Mouse (Mus musculus): ENCODE results near the gene Dmbx1.
A peak's percentile ranks its signal among the peaks of the same experiment; 100 is the strongest.

Gene Dmbx1

DNA sequence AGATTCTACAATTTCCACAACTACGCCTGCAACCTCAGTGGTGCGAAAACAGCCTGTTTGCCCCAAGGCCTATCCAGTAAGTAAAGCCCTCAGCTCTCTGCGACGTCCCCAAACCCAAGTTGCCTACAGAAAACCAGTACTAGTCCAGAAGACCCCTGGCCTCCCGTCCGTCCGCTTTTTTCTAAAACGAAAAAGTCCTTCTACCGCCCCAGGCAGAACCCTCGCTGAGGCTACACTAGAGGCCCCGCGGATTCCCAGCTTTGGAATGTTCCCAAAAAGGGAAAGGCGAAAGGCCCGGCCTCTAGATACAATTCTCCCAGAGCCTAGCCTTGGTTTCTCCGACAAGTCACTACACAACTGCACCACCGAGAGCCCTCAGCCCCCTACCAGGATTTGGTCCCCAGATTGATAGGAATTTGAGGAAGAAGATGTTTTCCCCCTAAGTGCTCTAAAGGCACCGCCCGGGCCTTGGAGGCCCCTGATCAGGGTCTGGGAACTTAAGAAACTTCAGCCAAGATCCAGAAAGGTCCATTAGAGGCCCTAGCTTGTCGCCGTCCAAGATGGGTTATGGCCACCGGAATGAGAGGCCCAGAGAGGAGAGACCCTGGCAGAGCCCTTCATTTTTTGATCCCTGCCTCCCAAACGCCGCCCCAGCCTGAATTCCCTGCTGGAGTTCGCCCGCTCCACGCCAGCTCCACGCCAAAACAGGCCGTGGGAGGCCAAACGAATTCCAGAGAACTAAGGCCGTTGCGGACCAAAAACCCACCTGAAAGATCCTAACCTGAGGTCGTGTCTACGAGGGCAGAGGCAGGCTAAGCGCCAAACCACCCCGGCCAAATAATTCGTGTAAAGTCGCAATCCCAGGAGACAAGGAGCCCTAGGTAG is 1.2 kb downstream of the Dmbx1 start:
- peak; percentile 18 for DNase-seq

GRCm38 (mm10) chr4:115937061-115937976 is 2.4 kb downstream of the Dmbx1 start:
- no peak for DNase-seq

DNA sequence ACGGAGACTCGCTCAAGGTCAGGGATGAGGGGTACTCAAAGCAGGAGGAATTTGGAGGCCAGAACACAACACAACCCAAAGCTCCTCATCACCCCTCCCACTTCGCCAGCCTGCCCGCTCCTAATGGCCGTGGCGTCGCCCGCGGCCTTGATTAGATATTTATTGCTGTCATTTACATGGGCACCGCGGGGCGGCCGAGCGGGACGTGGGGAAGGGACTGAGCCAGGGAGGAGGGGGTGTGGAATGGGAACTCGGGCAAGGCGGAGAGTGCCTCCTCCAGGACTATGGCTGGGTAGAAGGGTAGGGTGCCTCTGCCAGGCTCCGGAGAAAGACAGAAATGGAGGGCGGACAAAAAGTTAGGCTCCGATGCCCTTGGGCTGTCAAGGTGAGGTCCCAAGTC is 3.1 kb downstream of the Dmbx1 start:
- DNase-seq, result no peak

GRCm38 (mm10) chr4:115935835-115936581 is 3.7 kb downstream of the Dmbx1 start:
- DNase-seq, result no peak

- no peak for DNase-seq
Measured at GRCm38 (mm10) chr4:115931556-115932088, 8.1 kb downstream of the Dmbx1 start.

GRCm38 (mm10) chr4:115927637-115928036 is 12.1 kb downstream of the Dmbx1 start:
- DNase-seq, result no peak

DNA sequence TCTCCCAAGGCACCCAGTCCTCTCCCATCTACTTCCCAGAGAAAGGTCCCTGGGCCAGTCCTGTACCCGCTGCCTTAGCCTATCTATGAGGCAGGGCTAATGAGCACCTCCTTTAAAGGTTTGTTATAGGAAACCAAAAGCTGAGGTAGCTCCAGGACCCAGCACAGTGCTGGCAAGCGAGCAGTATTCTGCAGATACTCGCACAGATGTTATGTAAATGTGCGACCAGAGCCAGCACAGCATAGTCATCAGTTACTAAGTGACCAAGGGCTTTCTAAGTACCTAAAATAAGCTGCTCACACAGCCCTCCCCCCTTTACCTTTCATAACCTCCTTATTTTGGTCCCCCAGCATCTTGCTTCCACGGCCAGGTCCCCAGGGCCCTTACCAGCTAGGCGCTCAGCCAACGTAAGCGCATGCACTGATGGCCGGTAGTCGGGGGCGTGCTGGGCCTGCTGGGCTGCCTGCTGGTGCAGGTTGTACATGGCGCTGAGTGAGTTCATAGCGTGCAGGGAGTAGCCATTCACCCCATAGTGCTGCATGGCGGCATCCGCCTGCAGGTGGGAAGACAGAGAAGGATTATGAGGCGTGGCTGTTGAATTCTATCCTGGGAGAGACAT is 16.4 kb downstream of the Dmbx1 start:
- no peak for DNase-seq

DNA sequence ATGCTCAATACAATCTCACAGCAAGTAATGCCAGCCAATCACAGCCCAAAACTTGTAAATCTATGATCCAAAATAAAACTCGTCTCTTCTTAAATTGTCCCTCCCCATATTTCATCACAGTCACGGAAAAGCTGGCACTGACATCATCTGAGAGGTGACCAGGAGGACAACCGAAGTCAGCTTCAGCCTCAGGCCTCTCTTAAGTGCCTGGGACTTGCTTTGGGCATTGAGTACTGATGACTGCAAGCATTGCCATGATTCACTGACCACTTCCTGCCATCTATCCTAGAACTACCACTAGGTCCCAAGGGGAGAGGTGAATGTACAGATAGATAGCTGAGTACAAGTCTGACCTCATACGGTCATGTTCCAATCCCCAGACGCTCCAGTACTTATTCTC is 17.0 kb downstream of the Dmbx1 start:
- no peak for DNase-seq

GRCm38 (mm10) chr4:115919911-115920310 is 19.8 kb downstream of the Dmbx1 start:
- DNase-seq, result no peak

GRCm38 (mm10) chr4:115911586-115911985 is 28.1 kb downstream of the Dmbx1 start:
- DNase-seq, result no peak

DNA sequence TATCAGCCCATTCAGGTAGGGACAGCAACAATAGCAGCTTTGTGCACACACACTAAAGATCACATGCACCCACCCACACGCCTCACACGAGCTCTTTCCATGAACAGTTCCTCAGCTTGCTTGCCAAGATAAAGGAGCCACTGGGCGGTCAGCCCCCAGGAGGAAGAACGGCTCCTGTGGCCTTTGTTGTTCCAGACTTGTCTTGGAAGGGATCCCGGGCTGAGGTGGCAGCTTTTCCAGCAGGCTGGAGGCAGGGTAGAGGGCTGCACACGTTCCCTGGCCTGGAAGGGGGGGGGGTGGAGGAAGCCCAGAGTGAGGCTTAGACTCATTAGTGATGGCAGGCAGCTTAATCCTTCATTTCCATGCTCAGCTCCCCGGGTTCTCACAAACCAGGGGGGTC is 31.1 kb downstream of the Dmbx1 start:
- peak; percentile 14 for DNase-seq

- DNase-seq, result no peak
Measured at GRCm38 (mm10) chr4:115907994-115908393, 31.7 kb downstream of the Dmbx1 start.

DNA sequence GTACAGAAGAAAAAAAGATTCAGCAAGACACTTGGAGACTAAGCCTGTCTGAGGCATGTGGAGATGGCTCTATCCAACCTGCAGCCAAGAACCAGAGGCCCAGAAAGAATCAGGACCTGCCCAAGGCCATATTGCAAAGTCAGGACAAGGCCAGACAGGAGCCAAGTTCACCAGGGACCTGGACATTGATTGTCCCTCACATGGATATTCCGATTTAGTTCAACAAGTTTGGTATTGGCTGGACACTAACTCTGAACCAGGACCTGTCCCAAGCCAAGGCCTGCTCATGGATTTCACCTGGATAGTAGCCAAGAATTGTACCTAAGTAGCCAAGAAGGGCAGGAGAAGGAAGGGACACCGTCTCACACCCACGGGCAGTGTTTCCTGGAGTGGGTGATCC is 32.9 kb downstream of the Dmbx1 start:
- no peak for DNase-seq

- DNase-seq, result no peak
Measured at GRCm38 (mm10) chr4:115905701-115906100, 34.0 kb downstream of the Dmbx1 start.

GRCm38 (mm10) chr4:115904375-115904774 is 35.4 kb downstream of the Dmbx1 start:
- no peak for DNase-seq

DNA sequence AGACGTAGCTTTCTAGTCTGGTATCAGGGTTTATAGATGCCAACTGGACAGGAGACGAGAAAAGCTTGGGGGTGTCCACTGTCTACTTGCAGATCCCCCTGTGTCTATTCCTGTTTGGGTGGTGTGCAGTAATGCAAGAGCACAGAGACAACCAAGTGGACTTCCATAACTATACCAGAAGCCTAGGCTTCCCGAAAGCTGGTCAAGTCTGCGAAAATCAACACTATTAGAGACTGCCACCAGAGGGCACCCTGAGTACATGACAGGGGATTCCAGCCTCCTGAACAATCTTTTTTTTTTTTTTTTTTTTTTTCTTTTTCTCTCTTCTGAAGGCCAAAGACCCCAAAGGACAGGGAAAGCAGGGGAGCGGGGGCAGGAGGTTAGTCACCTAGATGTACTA is 36.9 kb downstream of the Dmbx1 start:
- DNase-seq, result peak; percentile 87

DNA sequence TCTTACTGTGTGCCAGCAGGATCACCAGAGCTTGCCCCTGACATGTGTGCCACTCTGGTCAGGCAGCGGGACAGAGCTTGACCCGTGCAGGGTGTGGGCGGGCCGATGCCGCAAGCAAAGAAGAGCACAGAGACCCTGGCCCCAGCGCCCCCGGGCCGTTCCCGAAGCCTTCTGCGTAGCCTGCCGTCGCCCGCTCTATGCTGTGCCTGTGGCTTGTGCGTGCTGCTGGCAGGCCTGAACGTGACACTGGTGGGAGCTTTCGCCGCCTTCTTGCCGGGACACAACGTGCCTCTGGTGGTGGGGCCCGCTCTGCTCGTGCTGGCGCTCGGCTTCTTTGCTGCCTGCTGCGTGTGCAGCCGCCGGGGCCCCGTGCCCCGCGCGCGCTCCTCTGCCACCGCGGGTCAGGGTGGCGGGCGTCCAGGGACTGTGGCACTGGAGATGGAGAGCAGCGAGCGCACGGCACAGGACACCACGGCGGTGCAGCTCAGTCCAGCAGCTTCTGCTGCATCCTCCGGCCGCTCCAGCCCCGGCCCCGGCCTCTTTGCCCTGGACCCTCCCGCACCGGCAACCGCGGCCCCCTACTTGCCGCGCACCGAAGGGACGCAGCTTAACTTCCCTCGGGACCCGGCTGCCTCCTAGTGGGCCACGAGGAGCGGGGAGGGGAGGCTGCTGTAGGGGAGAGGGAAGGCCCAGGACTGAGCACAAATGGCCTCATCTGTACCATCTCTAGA is 41.7 kb downstream of the Dmbx1 start:
- DNase-seq, result peak; percentile 9

- no peak for DNase-seq
Measured at GRCm38 (mm10) chr4:115894281-115894680, 45.4 kb downstream of the Dmbx1 start.

- no peak for DNase-seq
Measured at GRCm38 (mm10) chr4:115890553-115890952, 49.2 kb downstream of the Dmbx1 start, which contains the start of gene 6430628N08Rik. 6430628N08Rik (plus strand) TSS chr4:115890665.

DNA sequence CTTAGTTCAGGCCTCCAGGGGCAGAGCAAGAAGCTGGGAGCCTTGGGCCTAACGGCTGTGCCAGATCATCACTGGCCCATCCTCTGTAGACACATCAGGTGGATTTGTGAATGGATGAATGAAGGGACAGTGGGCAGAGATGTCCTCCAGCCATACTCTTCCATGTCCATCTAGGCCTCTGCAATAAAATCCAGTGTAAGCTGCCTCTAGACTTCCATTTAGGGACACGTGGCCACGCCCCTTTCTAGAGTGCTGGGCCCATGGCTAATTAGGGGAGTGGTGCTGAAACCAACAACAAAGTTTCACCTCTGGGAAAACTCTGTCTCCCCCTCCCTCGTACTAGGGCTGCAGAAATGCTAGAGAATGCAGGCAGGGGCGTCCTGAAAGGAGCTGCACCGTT is 49.7 kb downstream of the Dmbx1 start:
- no peak for DNase-seq

DNA sequence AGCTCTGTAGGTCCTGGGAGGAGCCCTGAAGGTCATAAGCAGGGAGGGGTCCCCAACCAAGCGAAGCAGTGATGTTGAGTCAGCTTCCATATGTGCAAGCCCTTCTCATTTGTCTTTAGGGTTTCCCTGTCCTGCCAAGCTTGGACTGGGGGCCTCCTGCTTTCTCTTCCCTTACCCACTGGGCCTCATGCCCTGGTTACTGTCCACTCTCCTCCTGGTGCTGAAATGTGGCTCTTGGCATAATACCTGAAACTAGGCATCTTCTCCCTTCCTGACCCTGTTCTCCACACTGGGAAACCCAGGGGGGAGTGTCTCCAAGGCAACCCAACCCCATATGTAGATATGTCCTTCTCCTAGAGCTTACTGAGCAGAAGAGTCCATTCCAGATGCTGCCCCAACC is 52.9 kb downstream of the Dmbx1 start:
- no peak for DNase-seq

DNA sequence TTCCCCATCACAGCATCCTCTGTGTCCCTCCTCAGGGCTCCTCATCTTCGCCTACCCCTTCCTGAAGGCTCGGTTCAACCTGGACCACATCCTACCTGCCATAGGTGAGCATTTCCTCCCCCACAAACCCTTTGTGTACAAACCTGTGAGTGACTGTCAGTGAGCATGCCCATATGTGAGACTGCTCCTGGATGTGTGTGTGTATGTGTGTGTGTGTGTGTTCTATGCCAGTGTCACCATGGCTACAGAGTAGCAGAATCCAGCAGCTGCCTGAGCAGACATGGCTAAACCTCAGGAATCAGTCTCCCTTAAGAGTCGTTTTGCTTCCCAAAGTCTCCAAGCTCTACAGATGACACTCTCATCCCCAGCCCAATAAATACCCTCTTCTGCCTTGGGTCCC is 53.9 kb downstream of the Dmbx1 start:
- no peak for DNase-seq

Measured in lung, postnatal 14 days (tissue).